Mouse (Mus musculus) bone marrow, adult 2 months (tissue): ENCODE measurements around the gene Zwilch. TPM values are rescaled to one million over a fixed set of nuclear protein-coding genes. Genes with fewer than 3 reads are reported as not detected.
A peak's percentile ranks its signal among the peaks of the same experiment; 100 is the strongest.
"Not testable (repeated sequence)": the region's sequence is repeated elsewhere in the genome, so short reads cannot be mapped to it uniquely, and the experiment has no call there.

Experiments used
- H3K27ac ChIP-seq: fragments of 200-500 bp; 2 replicates; pipeline ENCODE4 v1.5.1; 2012; ENCODE audit warnings: low read depth, mild to moderate bottlenecking, control low read depth, inconsistent platforms, low read length; ENCODE audit not compliant: control insufficient read depth, poor library complexity, insufficient read depth
- H3K4me1 ChIP-seq: fragments of 200-500 bp; 2 replicates; pipeline ENCODE4 v1.6.1; 2011; ENCODE audit warnings: low read length; ENCODE audit not compliant: control insufficient read depth, insufficient read depth
- H3K4me3 ChIP-seq: fragments of 200-500 bp; replicated peaks from 2 replicates; pipeline ENCODE3; 2011; ENCODE audit warnings: mild to moderate bottlenecking, low read depth, low read length, control low read depth; ENCODE audit not compliant: control insufficient read depth
- CTCF ChIP-seq: fragments of 200-500 bp; IDR thresholded peaks from 2 replicates; pipeline ENCODE4 v1.5.1; 2011; ENCODE audit warnings: low read length, control low read depth; ENCODE audit not compliant: control insufficient read depth, insufficient read depth
- POLR2A ChIP-seq: fragments of 200-500 bp; IDR thresholded peaks from 2 replicates; pipeline ENCODE4 v1.6.1; 2011; ENCODE audit warnings: low read depth, mild to moderate bottlenecking, control low read depth, low read length, borderline replicate concordance; ENCODE audit not compliant: control insufficient read depth
- WGBS: fragments of 180-500 bp; shearing (Covaris S2); methylation state at CpG from one replicate; pipeline ENCODE4 v1.1.7; 2018; 5-methylcytosine and 5-hydroxymethylcytosine counted together
- polyA plus RNA-seq: library from polyadenylated mRNA; stranded (reverse); fragments of >200 nt; gene quantifications from 2 replicates; pipeline ENCODE4 v1.2.4, GENCODE M21; 2011; ENCODE audit warnings: low replicate concordance; ENCODE audit not compliant: missing spikeins, insufficient read depth, insufficient read length

Zwilch gene
- polyA plus RNA-seq, 1 experiment = 29.9 TPM

- no peak for TF ChIP-seq CTCF
- TF ChIP-seq POLR2A = no peak
- 85% methylated on average over 3 of the region's 3 CpGs for WGBS
These were observed 47.6 kb downstream of the Zwilch start for GRCm38 (mm10) chr9:64125307-64125706.

GRCm38 (mm10) chr9:64124846-64125245 is 48.1 kb downstream of the Zwilch start:
- 74% methylated on average over 3 of the region's 3 CpGs for WGBS
- not testable (repeated sequence) for H3K4me3 ChIP-seq, H3K4me1 ChIP-seq, H3K27ac ChIP-seq

More at GRCm38 (mm10) chr9:64125307-64125706, 47.6 kb downstream of the Zwilch start:
- no peak overlapping the region for H3K4me3 ChIP-seq
- no peak overlapping the region for H3K27ac ChIP-seq
- no peaks in the 10 kb centered on the region for H3K4me1 ChIP-seq

GRCm38 (mm10) chr9:64122601-64123000 is 50.3 kb downstream of the Zwilch start:
- Histone ChIP-seq H3K4me1 (no peaks in the 10 kb centered on the region), H3K27ac (no peak overlapping the region), H3K4me3 (no peak overlapping the region)
- WGBS = 87% methylated on average over 10 of the region's 10 CpGs
- TF ChIP-seq POLR2A (no peak), CTCF (no peak)

GRCm38 (mm10) chr9:64120584-64121277 is 52.2 kb downstream of the Zwilch start:
- 38% methylated on average over 11 of the region's 11 CpGs for WGBS
- Histone ChIP-seq H3K27ac (no peak overlapping the region), H3K4me1 (no peaks in the 10 kb centered on the region), H3K4me3 (peak overlapping the region; percentile 13)
- TF ChIP-seq CTCF (no peak), POLR2A (no peak)

- Histone ChIP-seq H3K4me1 (no peaks in the 10 kb centered on the region), H3K4me3 (no peak overlapping the region), H3K27ac (no peak overlapping the region)
- 22% methylated on average over 8 of the region's 8 CpGs for WGBS
- TF ChIP-seq CTCF = peak; percentile 95
- TF ChIP-seq POLR2A = no peak
These were observed 53.0 kb downstream of the Zwilch start for GRCm38 (mm10) chr9:64119898-64120297.

- TF ChIP-seq POLR2A (no peak), CTCF (no peak)
- Histone ChIP-seq H3K4me3 (no peak within 1 kb of the TSS), H3K27ac (no peak within 1 kb of the TSS), H3K4me1 (no peaks in the 10 kb centered on the region)
- WGBS = 71% methylated on average over 3 of the region's 3 CpGs
These were observed 56.0 kb downstream of the Zwilch start, which contains the start of gene Lctl for GRCm38 (mm10) chr9:64116876-64117275. Lctl (plus strand) TSS chr9:64117147.

- WGBS = 24% methylated on average over 6 of the region's 6 CpGs
- no peak overlapping the region for H3K27ac ChIP-seq
- no peak overlapping the region for H3K4me3 ChIP-seq
- no peaks in the 10 kb centered on the region for H3K4me1 ChIP-seq
- TF ChIP-seq POLR2A = no peak
- TF ChIP-seq CTCF = no peak
These were observed 57.1 kb downstream of the Zwilch start for GRCm38 (mm10) chr9:64115756-64116155.

- 64% methylated on average over 2 of the region's 2 CpGs for WGBS
- TF ChIP-seq CTCF (no peak), POLR2A (no peak)
- Histone ChIP-seq H3K4me1 (no peaks in the 10 kb centered on the region), H3K4me3 (no peak overlapping the region), H3K27ac (no peak overlapping the region)
These were observed 58.3 kb downstream of the Zwilch start for GRCm38 (mm10) chr9:64114646-64115045.

GRCm38 (mm10) chr9:64110502-64110901 is 62.4 kb downstream of the Zwilch start:
- no peaks in the 10 kb centered on the region; the same call in 1 of the 2 replicates for H3K4me1 ChIP-seq
- 93% methylated on average over 16 of the region's 16 CpGs for WGBS
- no peak overlapping the region for H3K4me3 ChIP-seq
- H3K27ac ChIP-seq = no peak overlapping the region
- TF ChIP-seq POLR2A (no peak), CTCF (no peak)
